Mouse (Mus musculus) testis, adult 2 months (tissue): ENCODE data around the gene Trim27. TPM values are rescaled to one million over a fixed set of nuclear protein-coding genes. Genes with fewer than 3 reads are reported as not detected.

Source experiments
- H3K27ac ChIP-seq: fragments of 200-500 bp; 2 replicates; pipeline ENCODE4 v1.5.1; 2012; ENCODE audit warnings: low read depth, low read length; ENCODE audit not compliant: control insufficient read depth, insufficient read depth
- H3K27me3 ChIP-seq: fragments of 200-500 bp; 2 replicates; pipeline ENCODE4 v1.6.1; 2012; ENCODE audit warnings: mild to moderate bottlenecking, low read length, moderate library complexity; ENCODE audit not compliant: control insufficient read depth, insufficient read depth
- H3K36me3 ChIP-seq: fragments of 200-500 bp; 2 replicates; pipeline ENCODE4 v1.6.1; 2012; ENCODE audit warnings: mild to moderate bottlenecking, low read length; ENCODE audit not compliant: control insufficient read depth, insufficient read depth
- H3K4me1 ChIP-seq: fragments of 200-500 bp; 2 replicates; pipeline ENCODE4 v1.6.1; 2012; ENCODE audit warnings: low read length; ENCODE audit not compliant: control insufficient read depth, insufficient read depth
- H3K4me3 ChIP-seq: fragments of 200-500 bp; 2 replicates; pipeline ENCODE4 v1.5.1; 2012; ENCODE audit warnings: low read depth, mild to moderate bottlenecking, low read length, moderate library complexity, mixed read lengths; ENCODE audit not compliant: control insufficient read depth
- CTCF ChIP-seq: fragments of 200-500 bp; IDR thresholded peaks from 2 replicates; pipeline ENCODE4 v1.5.1; 2012; ENCODE audit warnings: low read depth, mild to moderate bottlenecking, inconsistent platforms, low read length, moderate library complexity; ENCODE audit not compliant: control insufficient read depth, insufficient read depth, insufficient replicate concordance
- POLR2A ChIP-seq: fragments of 200-500 bp; IDR thresholded peaks from 2 replicates; pipeline ENCODE4 v1.6.1; 2012; ENCODE audit warnings: low read depth, mild to moderate bottlenecking, inconsistent platforms, low read length, moderate library complexity; ENCODE audit not compliant: control insufficient read depth
- polyA plus RNA-seq: library from polyadenylated mRNA; depleted of rRNA; stranded (reverse); fragments of >200 nt; gene quantifications from 2 replicates; pipeline ENCODE4 v1.2.3, GENCODE M21; 2012

Gene Trim27
- polyA plus RNA-seq, 1 experiment = 142 TPM

GRCm38 (mm10) chr13:21169121-21169656, 10.1 kb upstream of the Trim27 start:
- Histone ChIP-seq H3K27ac (no peak overlapping the region), H3K27me3 (no peaks in the 10 kb centered on the region), H3K4me1 (peaks cover 10% of the 10 kb centered on the region), H3K4me3 (peak overlapping the region; percentile 27; the same call in 1 of the 2 replicates), H3K36me3 (no peaks in the 10 kb centered on the region)
- no peak for TF ChIP-seq POLR2A
- TF ChIP-seq CTCF = no peak

DNA sequence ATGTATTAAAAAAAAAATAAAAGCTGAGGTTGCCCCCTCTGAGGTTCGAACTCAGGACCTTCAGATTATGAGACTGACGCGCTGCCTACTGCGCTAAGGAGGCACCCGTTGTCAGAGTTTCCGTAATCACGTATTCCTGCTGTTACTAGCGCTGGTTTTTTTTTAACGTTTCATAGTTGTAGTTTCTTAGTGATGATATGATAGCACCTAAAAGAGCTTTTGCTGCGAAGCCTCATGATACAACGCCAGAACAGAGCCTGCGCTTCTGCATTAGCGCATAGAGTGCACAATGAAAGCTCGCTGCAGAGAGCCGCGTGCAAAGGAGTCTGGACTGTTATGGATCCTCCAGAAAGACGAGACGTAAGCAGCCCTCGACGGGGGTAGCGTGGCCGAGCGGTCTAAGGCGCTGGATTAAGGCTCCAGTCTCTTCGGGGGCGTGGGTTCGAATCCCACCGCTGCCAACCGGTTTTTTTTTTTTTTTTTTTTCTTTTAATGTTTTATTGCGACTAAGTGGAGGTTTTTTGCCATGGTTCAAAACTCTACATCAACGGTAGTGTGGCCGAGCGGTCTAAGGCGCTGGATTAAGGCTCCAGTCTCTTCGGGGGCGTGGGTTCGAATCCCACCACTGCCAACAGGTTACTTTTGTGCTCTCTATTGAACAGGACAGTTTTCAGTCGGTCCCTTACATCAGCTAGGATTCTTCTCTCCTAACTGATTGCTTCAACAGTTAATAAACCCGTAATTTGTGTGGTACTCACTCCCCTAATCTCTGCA, 9.4 kb upstream of the Trim27 start:
- Histone ChIP-seq H3K27me3 (no peaks in the 10 kb centered on the region), H3K27ac (no peak overlapping the region), H3K4me1 (peaks cover 10% of the 10 kb centered on the region), H3K4me3 (peak overlapping the region; percentile 66), H3K36me3 (no peaks in the 10 kb centered on the region)
- TF ChIP-seq POLR2A (no peak), CTCF (no peak)

DNA sequence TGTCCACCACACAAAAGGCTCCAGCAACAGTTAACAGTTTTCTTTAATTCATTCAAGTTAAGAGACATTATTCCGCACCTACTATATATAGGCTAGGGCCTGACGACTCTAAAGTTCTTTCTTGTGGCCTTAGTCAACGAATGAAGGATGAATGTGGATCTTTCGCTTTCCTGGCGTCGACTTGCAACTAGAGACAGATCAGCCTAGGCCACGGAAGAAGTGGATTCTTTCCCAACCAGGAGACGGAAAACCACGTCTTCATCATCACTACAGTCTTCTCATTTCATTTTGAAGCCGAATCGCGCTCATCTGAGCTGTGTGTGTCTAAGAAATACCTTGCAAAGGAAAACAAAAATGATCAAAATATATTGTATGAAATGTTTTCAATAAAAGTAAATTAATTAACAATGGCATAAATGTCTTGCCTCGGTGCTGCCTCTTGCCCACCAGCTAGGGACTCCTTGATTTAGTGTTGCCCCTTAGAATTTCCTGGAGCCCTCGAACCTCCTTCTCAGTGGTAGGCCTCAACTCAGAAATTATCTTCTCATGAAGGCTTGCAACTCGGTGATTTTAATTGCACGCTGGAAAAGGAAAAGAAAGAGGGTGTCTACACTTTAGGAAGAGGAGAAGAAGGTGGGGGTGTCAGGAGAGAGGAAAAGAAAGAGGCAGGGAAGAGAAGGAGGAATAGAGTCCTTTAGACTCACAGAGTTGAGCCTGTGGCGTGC, 8.7 kb upstream of the Trim27 start:
- TF ChIP-seq CTCF (no peak), POLR2A (no peak)
- Histone ChIP-seq H3K36me3 (no peaks in the 10 kb centered on the region), H3K4me3 (no peak overlapping the region), H3K27me3 (no peaks in the 10 kb centered on the region), H3K4me1 (peaks cover 10% of the 10 kb centered on the region), H3K27ac (no peak overlapping the region)

DNA sequence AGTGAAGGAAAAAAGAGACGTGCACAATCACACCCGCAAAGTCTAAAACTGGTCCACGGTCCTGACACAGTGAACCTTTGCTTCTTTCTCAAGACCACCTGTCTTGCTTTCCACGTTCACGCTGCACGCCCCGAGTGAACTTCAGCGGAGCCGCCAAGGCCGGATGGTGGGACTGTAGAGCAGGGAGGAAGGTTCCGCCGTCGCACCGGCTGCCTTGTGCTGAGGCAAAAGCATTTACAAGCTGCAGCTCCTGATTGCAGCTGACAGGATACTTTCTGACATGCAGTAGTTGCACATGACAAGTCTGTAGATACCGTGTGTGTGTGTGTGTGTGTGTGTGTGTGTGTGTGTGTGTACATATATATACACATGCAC, 8.1 kb upstream of the Trim27 start:
- no peak overlapping the region for H3K27ac ChIP-seq
- H3K36me3 ChIP-seq = no peaks in the 10 kb centered on the region
- TF ChIP-seq CTCF (no peak), POLR2A (no peak)

GRCm38 (mm10) chr13:21171600-21172150, 7.6 kb upstream of the Trim27 start:
- Histone ChIP-seq H3K4me1 (peaks cover 10% of the 10 kb centered on the region), H3K4me3 (no peak overlapping the region), H3K27me3 (no peaks in the 10 kb centered on the region), H3K27ac (no peak overlapping the region), H3K36me3 (no peaks in the 10 kb centered on the region)
- TF ChIP-seq CTCF (no peak), POLR2A (no peak)

More for the DNA sequence above, 8.1 kb upstream of the Trim27 start:
- Histone ChIP-seq H3K4me1 (peaks cover 10% of the 10 kb centered on the region), H3K27me3 (no peaks in the 10 kb centered on the region), H3K4me3 (no peak overlapping the region)

GRCm38 (mm10) chr13:21172241-21173027, 6.8 kb upstream of the Trim27 start:
- no peaks in the 10 kb centered on the region for H3K27me3 ChIP-seq
- H3K36me3 ChIP-seq = no peaks in the 10 kb centered on the region
- TF ChIP-seq CTCF (no peak), POLR2A (no peak)
- peaks cover 10% of the 10 kb centered on the region for H3K4me1 ChIP-seq
- H3K4me3 ChIP-seq = peak overlapping the region; percentile 61
- H3K27ac ChIP-seq = peak overlapping the region; percentile 42; the same call in 1 of the 2 replicates

GRCm38 (mm10) chr13:21173072-21173471, 6.2 kb upstream of the Trim27 start:
- Histone ChIP-seq H3K27me3 (no peaks in the 10 kb centered on the region), H3K4me3 (peak overlapping the region; percentile 27), H3K27ac (no peak overlapping the region), H3K36me3 (no peaks in the 10 kb centered on the region), H3K4me1 (peaks cover 10% of the 10 kb centered on the region)
- TF ChIP-seq POLR2A = no peak
- no peak for TF ChIP-seq CTCF
